Mouse (Mus musculus): ENCODE data around the gene Cxcl14.

Cxcl14 gene

GRCm38 (mm10) chr13:56289998-56290397 is 6.4 kb downstream of the Cxcl14 start:
- DNase-seq (ENCODE audit: extremely low spot score, low spot score): no peak

GRCm38 (mm10) chr13:56289261-56289660 is 7.1 kb downstream of the Cxcl14 start:
- no peak for DNase-seq (ENCODE audit: extremely low spot score, low spot score)

GRCm38 (mm10) chr13:56288601-56289000 is 7.8 kb downstream of the Cxcl14 start:
- DNase-seq (ENCODE audit: extremely low spot score, low spot score): no peak

- no peak for DNase-seq (ENCODE audit: extremely low spot score, low spot score)
Measured at GRCm38 (mm10) chr13:56287091-56287490, 9.3 kb downstream of the Cxcl14 start.

- no peak for DNase-seq (ENCODE audit: extremely low spot score, low spot score)
Measured at GRCm38 (mm10) chr13:56283321-56283720, 13.0 kb downstream of the Cxcl14 start.

- no peak for DNase-seq (ENCODE audit: extremely low spot score, low spot score)
Measured at GRCm38 (mm10) chr13:56280356-56280755, 16.0 kb downstream of the Cxcl14 start.

- peak; percentile 91 for DNase-seq (ENCODE audit: extremely low spot score, low spot score)
Measured at GRCm38 (mm10) chr13:56279439-56279838, 16.9 kb downstream of the Cxcl14 start.

GRCm38 (mm10) chr13:56275171-56275570 is 21.2 kb downstream of the Cxcl14 start:
- DNase-seq (ENCODE audit: extremely low spot score, low spot score): no peak

- DNase-seq (ENCODE audit: extremely low spot score, low spot score): no peak
Measured at GRCm38 (mm10) chr13:56270124-56270523, 26.2 kb downstream of the Cxcl14 start.

GRCm38 (mm10) chr13:56267396-56267795 is 29.0 kb downstream of the Cxcl14 start:
- DNase-seq (ENCODE audit: extremely low spot score, low spot score): no peak

GRCm38 (mm10) chr13:56266435-56266834 is 29.9 kb downstream of the Cxcl14 start:
- peak; percentile 31 for DNase-seq (ENCODE audit: extremely low spot score, low spot score)

GRCm38 (mm10) chr13:56265661-56266060 is 30.7 kb downstream of the Cxcl14 start:
- DNase-seq (ENCODE audit: extremely low spot score, low spot score): no peak

- no peak for DNase-seq (ENCODE audit: extremely low spot score, low spot score)
Measured at GRCm38 (mm10) chr13:56262269-56262668, 34.1 kb downstream of the Cxcl14 start.

- DNase-seq (ENCODE audit: extremely low spot score, low spot score): peak; percentile 60
Measured at GRCm38 (mm10) chr13:56260344-56260780, 36.0 kb downstream of the Cxcl14 start.

GRCm38 (mm10) chr13:56259926-56260250 is 36.5 kb downstream of the Cxcl14 start:
- no peak for DNase-seq (ENCODE audit: extremely low spot score, low spot score)

- peak; percentile 69 for DNase-seq (ENCODE audit: extremely low spot score, low spot score)
Measured at GRCm38 (mm10) chr13:56259021-56259925, 37.1 kb downstream of the Cxcl14 start.

- no peak for DNase-seq (ENCODE audit: extremely low spot score, low spot score)
Measured at GRCm38 (mm10) chr13:56258196-56259020, 37.9 kb downstream of the Cxcl14 start.

- no peak for DNase-seq (ENCODE audit: extremely low spot score, low spot score)
Measured at GRCm38 (mm10) chr13:56257469-56258153, 38.7 kb downstream of the Cxcl14 start.

GRCm38 (mm10) chr13:56256716-56257299 is 39.5 kb downstream of the Cxcl14 start:
- peak; percentile 58 for DNase-seq (ENCODE audit: extremely low spot score, low spot score)

- DNase-seq (ENCODE audit: extremely low spot score, low spot score): peak; percentile 33
Measured at GRCm38 (mm10) chr13:56253379-56253778, 43.0 kb downstream of the Cxcl14 start.

- no peak for DNase-seq (ENCODE audit: extremely low spot score, low spot score)
Measured at GRCm38 (mm10) chr13:56252783-56253182, 43.6 kb downstream of the Cxcl14 start.

All from neural tube, embryonic 10.5 days (tissue).